Mouse (Mus musculus) 3T3-L1 (cell line): ENCODE results near the gene Iqcc.

ENCODE experiments used
- DNase-seq: peaks from one replicate; pipeline ENCODE4 v3.0.0-alpha.2; 2015; ENCODE audit warnings: low read depth, low spot score

Iqcc gene

GRCm38 (mm10) chr4:129578466-129578865 is 40.4 kb downstream of the Iqcc start, which contains the start of gene Fam167b:
Gene Fam167b, minus strand, starts transcription at chr4:129578549.
- no peak for DNase-seq

- no peak for DNase-seq
These were observed 41.2 kb downstream of the Iqcc start for GRCm38 (mm10) chr4:129577688-129578087.

- DNase-seq: peak; percentile 36
These were observed 41.9 kb downstream of the Iqcc start for GRCm38 (mm10) chr4:129576863-129577491.

- DNase-seq: no peak
These were observed 43.6 kb downstream of the Iqcc start for GRCm38 (mm10) chr4:129575171-129575844.

GRCm38 (mm10) chr4:129573430-129573829 is 45.5 kb downstream of the Iqcc start, which contains the start of gene Lck:
Gene Lck, minus strand, starts transcription at chr4:129573641.
- no peak for DNase-seq

- DNase-seq: no peak
These were observed 45.9 kb downstream of the Iqcc start for GRCm38 (mm10) chr4:129573093-129573370.

GRCm38 (mm10) chr4:129572236-129573092 is 46.4 kb downstream of the Iqcc start:
- no peak for DNase-seq

- no peak for DNase-seq
These were observed 47.3 kb downstream of the Iqcc start for GRCm38 (mm10) chr4:129571551-129572084.

GRCm38 (mm10) chr4:129570028-129570427 is 48.9 kb downstream of the Iqcc start:
- DNase-seq: no peak

- no peak for DNase-seq
These were observed 50.5 kb downstream of the Iqcc start for GRCm38 (mm10) chr4:129568366-129568765.

- DNase-seq: no peak
These were observed 53.8 kb downstream of the Iqcc start for GRCm38 (mm10) chr4:129565139-129565538.
